Mouse (Mus musculus): ENCODE data around the gene Atad1. TPM values are rescaled to one million over a fixed set of nuclear protein-coding genes. Genes with fewer than 3 reads are reported as not detected.

Atad1 gene
- polyA plus RNA-seq, 1 experiment from 2014 or later = 90.8 TPM

DNA sequence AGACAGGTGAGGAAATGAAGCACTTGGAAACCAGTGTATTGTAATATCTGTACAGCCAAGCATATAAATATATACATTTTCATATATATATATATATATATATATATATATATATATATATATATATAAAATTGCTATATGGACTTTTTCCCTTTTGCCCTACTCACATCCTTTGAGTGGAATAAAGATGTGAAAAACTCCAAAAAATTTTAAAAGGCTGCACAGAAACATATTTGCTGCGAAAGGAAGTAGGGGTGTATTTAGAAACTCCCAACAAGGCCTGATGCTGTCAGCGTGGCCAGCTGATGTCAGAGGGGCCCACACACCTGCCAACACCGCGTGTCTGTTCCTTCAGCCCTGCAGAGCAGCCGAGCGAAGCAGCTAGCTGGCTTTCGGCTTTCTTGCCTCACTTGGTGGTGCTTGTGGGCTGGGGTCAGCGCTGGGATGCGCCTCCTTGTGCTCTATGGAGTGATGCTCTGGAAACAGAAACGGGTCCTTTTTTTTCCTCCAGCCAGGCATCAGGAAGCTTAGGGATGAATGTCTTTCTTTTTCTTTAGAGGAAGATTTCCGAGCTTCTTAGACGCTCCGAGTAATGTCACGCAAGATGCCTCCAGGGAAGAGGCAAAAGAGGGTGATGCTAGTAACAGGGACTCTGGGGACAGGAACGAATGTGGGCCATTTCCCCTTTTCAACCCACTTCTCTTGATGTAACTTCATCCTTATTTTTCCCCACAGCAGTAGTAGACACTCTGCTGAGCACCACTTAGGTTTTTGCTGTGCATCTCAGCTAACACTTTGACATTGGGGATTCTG is 14.8 kb upstream of the Atad1 start:
- H3K4me1 ChIP-seq (ENCODE audit: control insufficient read depth, insufficient read depth, low read length) = 0 out of 2 replicates have a peak, but pooled peaks cover 6% of the 10 kb centered on the region
- H3K27ac ChIP-seq (ENCODE audit: low read depth, low read length) = no peak overlapping the region
- H3K4me3 ChIP-seq (ENCODE audit: low read length) = peak overlapping the region; percentile 4; the same call in 1 of the 2 replicates
- H3K9me3 ChIP-seq (ENCODE audit: control insufficient read depth, low read length) = no peaks in the 10 kb centered on the region
- no peaks in the 10 kb centered on the region for H3K27me3 ChIP-seq (ENCODE audit: control insufficient read depth, insufficient read depth, low read length)
- H3K36me3 ChIP-seq (ENCODE audit: control insufficient read depth, insufficient read depth, low read length) = no peaks in the 10 kb centered on the region
- no peak overlapping the region; the same call in 1 of the 2 replicates for H3K4me2 ChIP-seq (replicated peaks; ENCODE audit: low read depth, low read length)
- ATAC-seq (ENCODE audit: low FRiP score, low TSS enrichment) = no peak
- 12% methylated on average over 15 of the region's 15 CpGs for WGBS
- H3K9ac ChIP-seq (ENCODE audit: low read depth, low read length) = no peak overlapping the region

DNA sequence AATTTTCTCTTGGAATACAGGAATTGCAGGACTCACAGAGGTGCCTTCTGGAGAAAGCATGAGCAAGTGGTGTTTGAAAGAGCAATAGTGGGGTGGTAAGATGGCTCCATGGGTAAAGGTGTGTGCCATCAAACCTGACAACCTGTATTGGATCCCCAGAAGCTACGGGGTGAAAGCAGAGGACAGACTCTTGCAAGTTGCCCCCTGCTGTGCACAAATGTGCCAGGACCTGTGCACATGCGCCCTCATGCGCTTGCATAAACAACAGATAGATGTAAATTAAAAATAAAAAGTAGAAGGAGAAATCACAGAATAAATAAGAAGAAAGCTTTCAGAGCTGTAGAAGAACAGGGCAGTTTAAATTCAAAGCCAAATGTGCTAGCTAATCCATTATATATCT is 13.8 kb upstream of the Atad1 start:
- no peak for ATAC-seq (ENCODE audit: low FRiP score, low TSS enrichment)
- Histone ChIP-seq H3K36me3 (ENCODE audit: control insufficient read depth, insufficient read depth, low read length) (no peaks in the 10 kb centered on the region), H3K9ac (ENCODE audit: low read depth, low read length) (no peak overlapping the region), H3K4me3 (ENCODE audit: low read length) (no peak overlapping the region), H3K4me1 (ENCODE audit: control insufficient read depth, insufficient read depth, low read length) (0 out of 2 replicates have a peak, but pooled peaks cover 6% of the 10 kb centered on the region), H3K27me3 (ENCODE audit: control insufficient read depth, insufficient read depth, low read length) (no peaks in the 10 kb centered on the region), H3K27ac (ENCODE audit: low read depth, low read length) (no peak overlapping the region), H3K9me3 (ENCODE audit: control insufficient read depth, low read length) (no peaks in the 10 kb centered on the region), H3K4me2 (replicated peaks; ENCODE audit: low read depth, low read length) (no peak overlapping the region)
- WGBS = 82% methylated on average over 3 of the region's 3 CpGs

DNA sequence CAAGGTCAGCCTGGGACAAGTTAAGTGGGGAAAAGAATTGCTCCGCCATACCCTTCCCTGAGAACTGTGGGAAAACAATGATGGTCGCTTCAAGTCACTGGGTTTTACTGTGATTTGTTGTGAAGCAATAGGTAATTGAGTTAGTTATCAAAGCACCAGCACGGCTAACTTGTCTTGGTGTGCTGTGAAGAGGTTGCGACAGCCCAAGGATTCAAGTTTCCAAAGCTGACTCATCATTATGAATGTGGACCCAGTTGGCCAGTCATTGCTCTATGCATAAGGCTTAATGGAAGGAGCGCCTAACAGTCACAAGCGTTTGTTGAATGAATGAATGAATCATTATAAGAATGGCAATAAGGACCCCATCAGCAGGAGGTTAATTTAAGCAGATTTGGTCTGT is 12.8 kb upstream of the Atad1 start:
- Histone ChIP-seq H3K4me2 (replicated peaks; ENCODE audit: low read depth, low read length) (no peak overlapping the region), H3K4me3 (ENCODE audit: low read length) (no peak overlapping the region), H3K9me3 (ENCODE audit: control insufficient read depth, low read length) (no peaks in the 10 kb centered on the region), H3K27ac (ENCODE audit: low read depth, low read length) (no peak overlapping the region), H3K4me1 (ENCODE audit: control insufficient read depth, insufficient read depth, low read length) (0 out of 2 replicates have a peak, but pooled peaks cover 6% of the 10 kb centered on the region), H3K27me3 (ENCODE audit: control insufficient read depth, insufficient read depth, low read length) (no peaks in the 10 kb centered on the region), H3K36me3 (ENCODE audit: control insufficient read depth, insufficient read depth, low read length) (no peaks in the 10 kb centered on the region), H3K9ac (ENCODE audit: low read depth, low read length) (no peak overlapping the region)
- WGBS = 93% methylated on average over 6 of the region's 6 CpGs
- ATAC-seq (ENCODE audit: low FRiP score, low TSS enrichment) = no peak

DNA sequence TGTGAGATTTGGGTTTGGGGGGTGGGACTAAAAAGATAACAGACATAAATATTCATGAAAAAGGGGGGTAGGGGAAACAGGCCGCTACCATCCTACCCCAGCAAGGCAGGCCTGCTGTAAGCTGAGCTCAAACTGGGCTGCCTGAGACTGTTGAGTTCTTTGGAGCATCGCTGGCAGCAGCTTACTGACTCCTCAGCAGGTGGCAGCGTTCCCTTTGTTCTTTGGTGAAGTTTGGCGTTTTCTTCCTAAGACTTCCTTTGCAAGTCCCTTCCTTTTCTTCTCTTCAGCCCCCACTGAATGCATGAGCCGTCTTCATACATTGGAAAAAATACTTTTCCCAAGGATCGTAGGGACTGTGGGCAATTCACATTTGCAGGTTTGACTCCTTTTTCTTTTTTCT is 9.8 kb upstream of the Atad1 start:
- 20% methylated on average over 6 of the region's 6 CpGs for WGBS
- 0 out of 2 replicates have a peak, but pooled peaks cover 2% of the 10 kb centered on the region for H3K9me3 ChIP-seq (ENCODE audit: control insufficient read depth, low read length)
- no peaks in the 10 kb centered on the region for H3K36me3 ChIP-seq (ENCODE audit: control insufficient read depth, insufficient read depth, low read length)
- no peak overlapping the region for H3K4me2 ChIP-seq (replicated peaks; ENCODE audit: low read depth, low read length)
- 0 out of 2 replicates have a peak, but pooled peaks cover 1% of the 10 kb centered on the region for H3K4me1 ChIP-seq (ENCODE audit: control insufficient read depth, insufficient read depth, low read length)
- H3K9ac ChIP-seq (ENCODE audit: low read depth, low read length) = no peak overlapping the region
- no peaks in the 10 kb centered on the region for H3K27me3 ChIP-seq (ENCODE audit: control insufficient read depth, insufficient read depth, low read length)
- H3K27ac ChIP-seq (ENCODE audit: low read depth, low read length) = no peak overlapping the region
- no peak for ATAC-seq (ENCODE audit: low FRiP score, low TSS enrichment)
- no peak overlapping the region for H3K4me3 ChIP-seq (ENCODE audit: low read length)

DNA sequence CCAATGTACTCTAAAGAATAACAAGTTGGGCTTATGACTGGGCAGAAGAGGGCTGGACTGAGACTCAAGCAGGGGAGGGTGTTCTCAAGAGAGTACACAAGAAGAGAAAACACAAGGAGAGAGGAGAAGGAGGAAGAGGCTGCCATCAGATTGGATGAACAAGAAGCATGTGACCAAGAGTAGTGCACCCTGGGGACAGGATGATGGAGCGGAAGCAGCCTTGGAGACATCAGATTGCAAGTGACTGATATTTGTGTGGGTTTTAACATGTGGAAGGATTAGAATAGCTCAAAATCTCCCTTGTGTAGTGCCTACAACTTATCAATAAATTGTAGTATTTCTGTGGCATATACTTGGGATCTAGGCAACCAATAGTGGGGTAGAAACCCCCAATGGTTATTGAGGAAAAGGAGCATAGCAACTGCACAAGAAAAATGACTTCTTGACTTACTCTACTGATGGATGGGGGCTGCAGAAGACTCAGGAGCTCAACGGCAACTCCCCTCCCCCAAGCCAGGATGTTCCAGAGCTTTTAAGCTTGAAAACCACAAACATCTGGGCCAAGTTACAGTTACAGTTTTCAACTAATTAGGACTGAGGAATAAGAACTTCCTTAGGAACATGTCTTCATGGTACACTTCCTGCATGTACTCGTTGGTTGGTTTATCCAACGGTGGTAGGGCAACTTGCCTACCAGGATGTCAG is 1.2 kb upstream of the Atad1 start:
- Histone ChIP-seq H3K27me3 (ENCODE audit: control insufficient read depth, insufficient read depth, low read length) (no peaks in the 10 kb centered on the region), H3K36me3 (ENCODE audit: control insufficient read depth, insufficient read depth, low read length) (no peaks in the 10 kb centered on the region), H3K4me2 (replicated peaks; ENCODE audit: low read depth, low read length) (no peak overlapping the region), H3K9me3 (ENCODE audit: control insufficient read depth, low read length) (0 out of 2 replicates have a peak, but pooled peaks cover 2% of the 10 kb centered on the region), H3K4me1 (ENCODE audit: control insufficient read depth, insufficient read depth, low read length) (no peaks in the 10 kb centered on the region), H3K27ac (ENCODE audit: low read depth, low read length) (no peak overlapping the region), H3K9ac (ENCODE audit: low read depth, low read length) (no peak overlapping the region), H3K4me3 (ENCODE audit: low read length) (no peak overlapping the region)
- ATAC-seq (ENCODE audit: low FRiP score, low TSS enrichment) = no peak
- WGBS = 89% methylated on average over 4 of the region's 4 CpGs

DNA sequence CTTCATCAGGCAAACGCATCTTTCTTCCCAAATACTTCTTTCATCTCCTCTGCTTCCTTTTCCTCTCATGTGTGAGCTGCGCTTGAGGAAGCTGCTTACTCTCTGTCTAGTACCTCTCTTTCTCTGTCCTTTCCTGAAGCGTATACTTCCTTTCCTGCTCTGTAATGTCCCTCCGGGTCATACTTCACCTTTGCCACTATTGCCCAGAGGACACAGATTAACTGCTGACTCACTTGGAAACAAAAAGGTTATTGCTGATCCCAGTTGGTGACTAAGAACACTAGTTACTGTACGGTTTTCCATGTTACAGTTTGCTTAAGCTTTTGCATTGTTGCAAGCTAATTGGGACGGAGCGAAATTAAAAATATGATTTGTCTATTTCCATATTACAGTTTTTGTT is 1.7 kb downstream of the Atad1 start:
- H3K9me3 ChIP-seq (ENCODE audit: control insufficient read depth, low read length) = no peaks in the 10 kb centered on the region
- 84% methylated on average over 7 of the region's 7 CpGs for WGBS
- no peak overlapping the region for H3K4me3 ChIP-seq (ENCODE audit: low read length)
- no peak overlapping the region for H3K4me2 ChIP-seq (replicated peaks; ENCODE audit: low read depth, low read length)
- H3K4me1 ChIP-seq (ENCODE audit: control insufficient read depth, insufficient read depth, low read length) = no peaks in the 10 kb centered on the region
- ATAC-seq (ENCODE audit: low FRiP score, low TSS enrichment) = no peak
- H3K9ac ChIP-seq (ENCODE audit: low read depth, low read length) = no peak overlapping the region
- no peak overlapping the region for H3K27ac ChIP-seq (ENCODE audit: low read depth, low read length)
- H3K27me3 ChIP-seq (ENCODE audit: control insufficient read depth, insufficient read depth, low read length) = no peaks in the 10 kb centered on the region
- H3K36me3 ChIP-seq (ENCODE audit: control insufficient read depth, insufficient read depth, low read length) = no peaks in the 10 kb centered on the region

DNA sequence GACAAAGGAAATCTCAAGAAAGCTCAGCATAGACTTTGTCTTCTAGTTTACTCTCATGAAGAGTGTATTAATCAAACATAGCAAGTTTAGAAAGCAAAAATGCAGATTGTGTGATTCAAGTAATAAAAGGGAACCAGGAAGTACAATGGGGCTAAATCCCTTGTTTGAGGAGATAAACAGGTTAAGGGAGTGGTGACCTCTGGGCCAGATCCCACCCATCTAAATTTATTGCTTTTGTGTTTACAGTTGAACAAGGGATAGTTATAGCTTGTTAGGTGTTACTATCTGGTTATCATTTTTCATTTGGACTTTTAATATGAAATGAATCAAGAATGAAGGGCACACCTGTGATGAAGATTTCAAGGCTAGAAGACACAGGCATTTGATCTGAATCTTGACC is 6.7 kb downstream of the Atad1 start:
- no peak overlapping the region for H3K9ac ChIP-seq (ENCODE audit: low read depth, low read length)
- no peak overlapping the region for H3K27ac ChIP-seq (ENCODE audit: low read depth, low read length)
- H3K4me3 ChIP-seq (ENCODE audit: low read length) = no peak overlapping the region
- H3K27me3 ChIP-seq (ENCODE audit: control insufficient read depth, insufficient read depth, low read length) = no peaks in the 10 kb centered on the region
- no peaks in the 10 kb centered on the region for H3K4me1 ChIP-seq (ENCODE audit: control insufficient read depth, insufficient read depth, low read length)
- ATAC-seq (ENCODE audit: low FRiP score, low TSS enrichment) = no peak
- H3K9me3 ChIP-seq (ENCODE audit: control insufficient read depth, low read length) = no peaks in the 10 kb centered on the region
- H3K4me2 ChIP-seq (replicated peaks; ENCODE audit: low read depth, low read length) = no peak overlapping the region
- no peaks in the 10 kb centered on the region for H3K36me3 ChIP-seq (ENCODE audit: control insufficient read depth, insufficient read depth, low read length)

DNA sequence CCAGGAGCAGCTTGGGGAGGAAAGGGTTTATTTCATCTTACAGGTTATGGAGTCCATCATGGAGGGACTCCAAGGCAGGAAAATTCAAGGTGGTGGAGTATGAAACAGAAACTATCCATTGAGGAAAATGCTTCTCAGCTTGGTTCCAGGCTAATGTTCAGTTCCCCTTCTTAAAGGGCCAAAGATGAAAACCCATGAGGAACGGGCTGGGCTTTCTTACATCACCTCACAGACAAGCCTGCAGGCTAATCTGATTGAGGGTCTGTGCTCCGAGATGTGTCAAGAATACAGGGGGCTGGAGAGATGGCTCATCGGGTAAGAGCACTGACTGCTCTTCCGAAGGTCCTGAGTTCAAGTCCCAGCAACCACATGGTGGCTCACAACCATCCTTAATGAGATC is 9.8 kb downstream of the Atad1 start:
- Histone ChIP-seq H3K4me2 (replicated peaks; ENCODE audit: low read depth, low read length) (no peak overlapping the region), H3K9ac (ENCODE audit: low read depth, low read length) (no peak overlapping the region), H3K4me3 (ENCODE audit: low read length) (no peak overlapping the region), H3K27ac (ENCODE audit: low read depth, low read length) (no peak overlapping the region), H3K36me3 (ENCODE audit: control insufficient read depth, insufficient read depth, low read length) (no peaks in the 10 kb centered on the region), H3K4me1 (ENCODE audit: control insufficient read depth, insufficient read depth, low read length) (peaks cover 10% of the 10 kb centered on the region), H3K9me3 (ENCODE audit: control insufficient read depth, low read length) (no peaks in the 10 kb centered on the region), H3K27me3 (ENCODE audit: control insufficient read depth, insufficient read depth, low read length) (peaks cover 7% of the 10 kb centered on the region; the same call in 1 of the 2 replicates)
- no peak for ATAC-seq (ENCODE audit: low FRiP score, low TSS enrichment)
- 89% methylated on average over 4 of the region's 4 CpGs for WGBS
